Mouse (Mus musculus): Measurements from ENCODE around the gene Magi1.
"Not testable (repeated sequence)": the region's sequence is repeated elsewhere in the genome, so short reads cannot be mapped to it uniquely, and the experiment has no call there.

Gene Magi1

DNA sequence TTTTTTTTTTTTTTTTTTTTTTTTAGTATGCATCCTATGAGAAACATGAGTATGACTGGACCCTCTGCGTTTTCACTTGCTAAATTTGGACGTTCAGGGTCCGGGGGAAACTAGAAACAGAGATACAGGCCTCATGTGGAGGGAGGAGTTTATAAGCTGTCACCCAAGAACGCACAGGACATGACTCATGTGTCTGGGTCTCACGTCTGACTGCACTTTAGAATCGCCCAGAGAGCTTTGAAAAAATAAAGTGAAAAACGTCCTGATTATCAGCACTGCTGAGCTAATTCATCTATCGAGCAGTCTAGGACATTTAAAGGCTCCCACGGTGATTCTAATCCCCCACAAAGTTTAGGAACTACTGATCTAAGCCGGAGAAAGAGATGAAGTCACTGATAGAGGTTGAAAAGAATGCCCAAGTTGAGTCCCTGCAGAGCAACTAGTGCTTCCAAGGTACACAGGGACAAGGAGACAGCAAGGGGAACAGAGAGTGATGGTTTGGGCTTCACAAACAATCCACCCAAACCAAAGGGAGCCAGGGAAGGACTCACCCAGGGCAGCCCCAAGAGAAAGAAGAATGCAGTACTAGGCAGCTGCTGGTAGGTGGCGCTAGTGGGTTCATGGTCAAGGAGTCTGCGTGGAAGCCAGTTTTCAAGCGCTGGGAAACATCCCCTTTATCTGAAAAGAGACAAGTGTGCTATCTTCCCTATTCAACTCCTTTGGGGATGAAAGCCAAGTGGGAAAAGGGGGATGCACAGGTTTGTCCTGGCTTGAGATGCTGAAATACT is 626.3 kb downstream of the Magi1 start:
- peak; percentile 41 to 61 for DNase-seq (ENCODE audit: low spot score in 2 of 2)

DNA sequence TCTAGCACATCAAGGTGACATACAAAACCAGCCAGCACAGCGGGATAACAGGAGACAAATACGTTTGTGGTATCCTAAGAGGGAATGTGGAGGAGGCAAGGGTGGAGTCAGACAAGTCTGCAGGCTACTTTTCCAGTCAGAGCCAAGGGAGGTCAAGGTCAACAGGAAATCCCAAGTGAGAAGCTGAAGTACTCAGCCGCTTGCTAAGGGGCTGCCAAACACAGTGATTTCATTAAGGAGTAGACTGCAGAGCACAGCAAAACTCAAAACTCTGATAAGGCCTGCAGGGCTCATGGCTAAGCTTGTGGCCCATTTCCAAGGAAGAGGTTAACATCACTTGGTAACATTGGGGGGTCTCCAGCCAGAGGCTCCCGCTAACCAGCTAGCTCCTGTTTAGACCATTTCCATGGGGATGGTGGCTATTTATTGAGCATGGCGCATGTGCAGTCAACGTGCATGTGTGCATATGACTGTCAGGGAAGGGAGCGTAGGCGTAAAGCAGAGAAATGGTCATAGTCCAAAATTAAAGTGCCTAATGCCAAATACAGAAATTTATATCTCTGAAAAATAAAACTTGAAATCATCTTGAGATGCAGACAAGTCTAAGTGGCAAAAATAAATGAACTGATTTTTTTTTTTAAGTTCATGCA is 635.0 kb downstream of the Magi1 start:
- DNase-seq (ENCODE audit: low spot score in 2 of 2), result no peak

DNA sequence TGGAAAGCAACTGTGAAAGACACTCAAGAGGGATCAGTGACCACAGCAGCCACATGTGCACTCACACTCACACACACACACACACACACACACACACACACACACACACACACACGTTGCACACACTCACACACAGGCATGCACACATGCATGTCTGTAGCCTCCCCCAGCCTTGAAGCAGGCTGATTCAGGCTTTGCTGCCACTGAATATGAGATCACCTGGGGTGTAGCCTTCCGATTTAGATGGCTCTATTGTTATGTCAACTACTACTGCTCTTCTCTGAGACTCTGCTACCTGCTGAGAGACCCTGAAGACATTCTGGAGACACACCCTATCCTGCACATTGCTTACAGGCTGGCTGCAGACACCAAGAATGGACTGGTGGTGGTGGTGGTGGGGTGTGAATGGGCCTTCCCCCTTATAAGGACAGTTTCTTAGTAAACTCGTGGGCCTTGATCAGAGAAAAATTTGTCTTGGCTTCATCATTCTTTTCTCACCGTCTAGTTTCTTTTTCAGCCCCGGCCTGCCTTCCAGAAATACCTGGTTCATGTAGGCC is 653.9 kb downstream of the Magi1 start:
- not testable (repeated sequence) for DNase-seq (ENCODE audit: low spot score in 2 of 2)

DNA sequence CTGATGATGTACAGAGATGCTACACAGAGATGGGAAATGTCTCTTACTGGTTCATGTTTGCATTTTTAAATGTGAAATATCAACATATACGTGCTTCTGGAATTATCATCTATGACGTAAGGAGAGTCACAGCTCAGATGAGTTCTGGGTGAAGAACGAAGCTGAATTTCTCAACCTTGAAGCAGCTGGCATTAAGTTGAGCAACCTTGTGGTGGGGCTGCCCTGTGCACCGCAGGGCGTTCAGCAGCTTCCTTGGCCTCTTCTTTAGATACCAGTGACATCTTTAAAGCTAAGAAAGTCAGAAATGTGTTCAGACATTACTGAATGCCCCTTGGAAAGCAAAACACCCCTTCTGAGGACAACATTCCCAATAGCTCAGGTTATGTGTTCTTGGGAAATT is 656.5 kb downstream of the Magi1 start:
- no peak for DNase-seq (ENCODE audit: low spot score in 2 of 2)
